Mouse (Mus musculus) erythroblast, embryonic 14.5 days (primary cell): Measurements from ENCODE around the gene Asb1.

Experiments
- GATA1 ChIP-seq: IDR thresholded peaks from 2 replicates; pipeline ENCODE4 v1.6.1; 2012; ENCODE audit warnings: low read length, inconsistent platforms, mixed read lengths
- TAL1 ChIP-seq: IDR thresholded peaks from 3 replicates; pipeline ENCODE4 v1.6.1; 2012; ENCODE audit warnings: low read length, inconsistent platforms, mixed read lengths

GRCm38 (mm10) chr1:91492740-91493139 lies 47.6 kb upstream of the Asb1 start:
- no peak for TF ChIP-seq TAL1
- TF ChIP-seq GATA1: no peak
